Mouse (Mus musculus) brain, embryonic 18.5 days (tissue): ENCODE measurements at regions not wholly inside any gene's neighbourhood (a gene's known extent, or its start where the extent isn't known, plus 50 kb on each side); places are given as distances from the start of the nearest gene placed in this dataset.
"Not testable (repeated sequence)": the region's sequence is repeated elsewhere in the genome, so short reads cannot be mapped to it uniquely, and the experiment has no call there.

ENCODE experiments used
- DNase-seq: peaks from one replicate; pipeline ENCODE4 v3.0.0-alpha.2; 2012; ENCODE audit warnings: low read depth, low spot score

DNA sequence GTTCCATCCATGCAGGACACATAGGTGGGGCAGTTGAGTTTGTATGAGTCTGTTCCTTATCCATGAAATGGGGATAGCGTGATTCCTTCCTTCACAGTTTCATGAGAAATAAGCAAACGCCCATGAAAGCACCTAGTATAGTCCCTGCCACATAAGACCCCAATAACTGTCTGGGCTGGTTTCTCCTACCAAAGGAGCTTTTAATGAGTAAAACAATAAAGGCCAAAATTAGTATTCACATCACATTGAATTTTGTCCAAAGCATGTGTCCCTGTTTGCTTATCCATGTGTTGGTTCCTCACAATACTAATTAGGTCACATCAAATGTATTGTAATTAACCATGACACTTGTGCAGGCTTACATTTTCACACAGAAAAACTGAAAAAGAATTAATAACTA lies 221.3 kb downstream of the Prdm13 start:
- DNase-seq = no peak

DNA sequence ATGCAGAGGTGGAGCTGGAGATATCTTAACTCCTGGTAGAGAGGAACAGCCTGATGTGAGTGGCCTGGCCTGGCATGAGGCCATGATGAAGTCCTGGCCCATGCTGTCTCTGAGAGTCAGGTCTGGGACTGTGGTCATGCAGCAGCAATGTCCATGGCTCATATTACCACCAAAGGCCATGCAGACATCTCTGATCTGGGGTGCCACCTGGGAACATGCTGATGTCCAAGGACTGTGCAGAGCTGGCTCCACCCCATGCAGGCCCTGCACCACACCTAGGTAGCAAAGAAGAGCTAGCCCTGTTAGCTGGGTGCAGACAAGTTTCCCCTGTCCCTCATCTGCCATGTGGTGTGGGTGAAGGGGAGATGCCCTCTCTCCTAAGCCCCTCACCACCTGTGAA lies 244.5 kb downstream of the Prdm13 start:
- no peak for DNase-seq

DNA sequence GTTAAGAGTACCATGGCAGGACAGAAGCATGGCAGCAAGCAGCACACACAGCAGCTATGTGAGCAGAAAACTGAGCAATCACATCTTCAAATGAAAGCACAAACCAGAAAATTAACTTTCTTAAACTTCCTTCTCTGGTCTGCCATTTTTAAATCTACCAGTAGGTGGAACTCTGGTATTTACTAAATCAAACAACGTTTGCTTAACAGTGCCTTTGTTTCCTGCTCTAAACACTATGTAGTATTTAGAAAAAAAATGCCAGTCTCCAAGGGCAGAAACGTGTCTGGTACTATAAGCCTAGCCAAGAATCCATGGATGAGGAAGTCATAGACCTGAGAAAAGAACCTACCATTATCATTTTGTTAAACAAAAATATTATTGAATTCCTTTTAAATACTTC lies 249.1 kb downstream of the Prdm13 start:
- DNase-seq = peak; percentile 1

DNA sequence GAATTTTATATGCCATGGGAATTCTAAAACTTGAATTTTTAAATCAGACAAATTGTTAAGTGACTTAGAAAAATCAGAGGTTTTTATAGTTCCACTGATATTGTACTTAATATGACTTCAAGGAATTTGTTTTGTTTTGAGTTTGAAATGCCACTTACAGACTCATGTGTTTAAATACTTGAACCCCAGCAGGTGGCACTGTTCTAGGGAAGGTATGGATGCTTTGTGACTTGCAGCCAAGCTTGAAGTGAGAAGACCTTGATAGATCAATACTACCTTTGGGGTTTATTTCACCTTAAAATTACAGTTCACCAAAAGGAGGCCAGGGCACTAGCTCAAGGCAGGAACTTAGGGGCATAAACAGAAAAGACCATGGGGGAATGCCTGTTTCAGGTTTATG lies 277.9 kb downstream of the Prdm13 start:
- no peak for DNase-seq

DNA sequence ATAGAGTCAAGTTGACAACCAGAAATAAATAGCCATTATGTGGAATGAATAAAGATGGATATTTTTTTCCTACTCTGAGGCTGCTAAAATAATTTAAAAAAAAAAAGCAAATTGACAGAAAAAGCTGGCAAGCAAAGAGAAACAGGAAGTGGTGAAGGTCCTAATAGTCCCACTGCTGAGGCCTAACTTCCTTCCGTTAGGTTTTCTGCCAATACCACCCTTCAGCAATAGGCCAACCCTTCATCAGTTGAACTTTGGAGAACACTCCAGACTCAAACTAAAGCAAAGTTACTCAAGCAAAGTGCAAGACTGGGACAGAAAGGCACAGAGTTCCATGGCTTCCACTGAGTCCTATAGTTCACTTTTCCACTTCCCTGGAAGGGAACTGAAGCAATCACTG lies 316.4 kb downstream of the Prdm13 start:
- no peak for DNase-seq

DNA sequence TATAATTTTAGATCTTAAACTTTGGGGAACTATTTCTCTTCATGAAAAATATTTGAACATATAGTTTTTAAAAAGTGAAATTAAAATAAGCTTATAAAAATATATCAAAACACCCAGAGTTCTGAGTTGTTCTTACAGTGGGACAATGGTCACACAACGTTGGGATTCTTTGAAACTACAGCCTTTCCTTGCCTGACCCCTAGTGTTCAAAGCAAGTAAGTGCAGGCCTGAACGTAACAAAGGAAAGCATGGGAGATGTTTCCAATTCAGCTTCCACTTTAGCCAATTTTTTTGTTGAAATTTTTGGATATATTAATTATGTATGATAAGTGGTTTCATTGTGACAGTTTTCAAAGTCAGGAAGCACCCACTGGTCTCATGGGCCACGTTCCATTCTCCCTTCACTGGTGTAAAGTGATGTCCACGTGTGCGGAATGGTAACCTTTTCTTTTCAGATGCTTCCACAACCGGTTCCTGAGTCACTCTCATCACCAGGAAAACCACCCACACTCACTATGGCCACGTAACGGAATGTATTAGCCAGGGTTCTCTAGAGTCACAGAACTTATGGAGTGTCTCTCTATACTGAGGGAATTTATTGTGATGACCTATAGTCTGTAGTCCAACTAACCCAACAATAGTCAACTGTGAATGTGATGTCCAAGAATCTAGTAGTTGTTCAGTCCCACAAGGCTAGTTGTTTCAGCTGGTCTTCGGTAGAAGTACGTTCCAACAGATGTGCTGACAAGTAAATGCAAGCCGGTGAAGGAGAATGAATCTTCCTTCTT lies 317.3 kb downstream of the Prdm13 start:
- DNase-seq = peak; percentile 26

DNA sequence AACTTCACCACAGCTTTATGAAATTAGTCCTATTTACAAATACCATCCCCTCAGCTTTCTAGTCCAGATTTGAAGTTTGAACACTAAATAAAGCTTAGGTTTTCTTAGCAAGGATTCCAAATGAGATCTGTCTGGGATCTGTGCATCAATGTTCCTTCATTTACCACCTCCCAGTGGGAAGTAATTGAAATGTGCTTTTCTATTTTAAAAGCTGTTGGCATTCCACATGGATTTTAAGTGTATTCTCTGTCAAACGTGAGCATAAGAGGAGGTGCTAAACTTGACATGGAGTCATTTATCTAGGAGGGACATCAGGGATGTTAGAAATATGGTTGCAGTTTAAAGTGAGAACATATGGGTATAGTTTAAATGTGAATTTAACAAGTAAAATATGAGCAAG lies 364.0 kb downstream of the Prdm13 start:
- no peak for DNase-seq

DNA sequence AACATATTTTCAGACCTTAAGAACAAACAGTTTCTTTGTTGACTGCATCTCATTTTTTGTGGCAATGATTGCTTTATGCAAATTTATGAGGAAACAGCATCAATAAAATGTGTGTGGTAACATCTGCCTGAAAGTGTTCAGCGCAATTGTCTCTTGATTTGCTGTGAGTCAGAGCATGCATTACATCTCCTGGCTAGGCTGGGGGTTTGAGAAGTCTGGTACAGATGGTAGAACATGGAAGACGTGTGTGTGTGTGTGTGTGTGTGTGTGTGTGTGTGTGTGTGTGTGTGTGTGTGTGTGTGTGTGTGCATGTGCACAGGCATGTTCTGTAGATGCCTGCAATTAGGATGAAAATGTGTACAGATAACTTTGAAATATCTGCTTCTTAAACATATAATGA lies 376.5 kb downstream of the Prdm13 start:
- not testable (repeated sequence) for DNase-seq

DNA sequence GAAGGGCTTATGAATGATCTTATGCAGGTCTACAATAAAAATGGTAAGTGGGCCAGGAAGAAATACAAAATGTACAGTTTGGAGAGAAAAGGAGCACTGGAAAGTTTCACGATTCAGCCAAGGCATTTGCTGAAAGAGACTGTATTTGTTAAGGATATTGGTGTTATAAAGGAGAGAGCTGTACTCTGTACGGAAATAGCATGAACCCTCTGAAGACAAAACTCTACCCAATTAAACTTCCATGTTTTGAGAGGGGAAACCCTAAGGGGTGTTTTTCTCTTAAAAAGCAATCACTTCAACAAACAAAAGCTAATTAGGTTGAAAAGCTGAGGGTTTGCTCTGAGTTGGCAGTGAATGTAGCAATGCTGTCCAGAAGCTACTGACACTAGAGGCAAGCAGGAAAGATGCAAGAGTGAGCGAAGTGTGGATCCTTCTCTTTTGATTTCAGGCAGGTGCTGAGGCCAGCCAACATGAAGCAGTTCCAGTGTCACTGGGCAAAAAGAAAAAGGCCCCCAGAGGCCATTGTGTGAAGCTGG lies 378.2 kb downstream of the Prdm13 start:
- DNase-seq = no peak

DNA sequence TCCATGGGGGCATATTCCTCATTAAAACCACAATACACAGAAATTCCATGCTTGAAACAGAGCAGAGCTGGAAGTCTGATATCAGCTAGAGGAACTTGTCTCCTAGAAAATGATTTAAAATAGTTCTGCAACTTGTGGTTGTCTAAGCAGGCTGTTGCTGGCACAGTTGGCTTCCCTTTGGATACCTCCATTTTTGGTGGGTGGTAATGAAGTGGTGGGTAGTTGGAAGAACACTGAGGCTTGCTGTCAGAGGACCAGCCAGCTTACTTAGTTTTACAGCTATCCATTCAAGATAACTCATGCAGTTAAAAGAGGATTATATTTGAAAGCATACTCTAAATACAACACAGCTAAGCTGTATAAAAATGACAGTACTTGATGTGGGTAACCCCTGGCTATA lies 385.6 kb downstream of the Prdm13 start:
- DNase-seq = no peak

DNA sequence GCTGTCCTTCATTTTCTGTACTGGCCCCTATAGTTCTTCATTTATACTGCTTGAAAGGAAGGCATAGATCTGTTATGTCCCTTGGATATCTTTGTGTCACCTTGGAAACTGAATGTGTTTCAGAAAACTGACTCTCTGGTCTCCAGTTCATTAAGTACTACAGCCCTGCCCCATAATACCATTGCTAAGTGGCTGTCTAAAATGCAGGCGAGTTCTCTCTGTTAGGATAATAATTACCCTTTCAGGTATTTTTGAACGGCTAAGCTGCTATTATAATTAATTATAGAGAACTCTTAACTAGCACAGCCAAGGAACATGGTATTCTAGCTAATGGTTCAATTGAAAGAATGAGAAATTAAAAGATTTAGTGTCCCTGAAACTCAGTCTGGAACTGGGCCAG lies 418.5 kb downstream of the Prdm13 start:
- DNase-seq = no peak

DNA sequence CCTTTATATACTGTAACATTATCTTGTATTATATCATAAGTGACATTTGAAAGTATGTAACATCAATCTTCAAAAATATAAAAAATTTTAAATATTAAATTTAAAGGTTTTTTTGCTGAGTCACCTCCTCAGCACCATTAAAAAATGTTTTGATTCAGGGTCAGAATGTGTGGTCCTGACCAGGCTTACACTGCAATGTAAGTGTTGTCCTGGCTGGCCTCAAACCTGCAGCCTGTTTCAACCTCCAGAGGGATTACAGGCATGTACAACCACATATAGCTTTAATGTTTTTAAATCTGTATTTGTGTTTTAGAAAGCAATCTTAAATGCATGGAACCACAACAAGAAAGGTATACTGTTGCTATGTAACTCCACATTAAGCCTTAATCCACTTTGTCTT lies 418.9 kb downstream of the Prdm13 start:
- no peak for DNase-seq

DNA sequence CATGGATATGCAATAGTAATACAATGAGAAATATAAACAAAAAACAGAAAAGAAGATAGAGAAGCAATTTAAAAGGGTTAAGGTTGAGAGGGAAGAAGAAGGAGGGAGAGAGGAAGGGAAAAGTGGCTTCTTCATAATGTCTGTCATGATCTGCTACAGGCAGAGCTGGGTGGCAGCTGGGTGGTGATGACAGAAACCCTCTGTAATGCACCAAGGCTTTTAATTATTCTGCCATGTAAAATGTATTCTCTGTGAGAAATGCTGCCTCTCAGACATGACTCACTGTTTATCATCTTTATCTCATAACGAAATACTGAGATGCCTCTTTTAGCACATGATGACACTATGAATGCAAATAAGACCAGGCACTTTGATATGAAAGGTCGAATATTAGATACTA lies 435.4 kb downstream of the Prdm13 start:
- no peak for DNase-seq

DNA sequence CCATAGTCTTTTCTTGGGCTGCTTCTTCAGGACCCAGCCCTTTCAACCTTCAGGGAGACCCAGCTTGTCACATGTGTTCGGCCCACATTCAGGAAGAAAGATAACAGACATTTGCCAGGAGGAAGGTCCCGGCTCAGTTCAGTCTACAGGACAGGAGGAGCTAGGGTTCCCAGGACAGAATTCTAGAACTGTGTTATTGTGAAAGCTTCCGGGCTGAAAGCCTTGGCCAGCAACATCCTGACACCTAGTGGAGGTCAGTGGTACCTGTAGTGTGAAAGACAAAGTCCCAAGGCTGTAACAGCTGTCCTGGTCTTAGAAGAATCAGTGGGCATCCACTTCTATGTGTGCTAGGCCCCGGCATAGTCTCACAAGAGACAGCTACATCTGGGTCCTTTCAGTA lies 463.1 kb downstream of the Prdm13 start:
- DNase-seq = no peak

DNA sequence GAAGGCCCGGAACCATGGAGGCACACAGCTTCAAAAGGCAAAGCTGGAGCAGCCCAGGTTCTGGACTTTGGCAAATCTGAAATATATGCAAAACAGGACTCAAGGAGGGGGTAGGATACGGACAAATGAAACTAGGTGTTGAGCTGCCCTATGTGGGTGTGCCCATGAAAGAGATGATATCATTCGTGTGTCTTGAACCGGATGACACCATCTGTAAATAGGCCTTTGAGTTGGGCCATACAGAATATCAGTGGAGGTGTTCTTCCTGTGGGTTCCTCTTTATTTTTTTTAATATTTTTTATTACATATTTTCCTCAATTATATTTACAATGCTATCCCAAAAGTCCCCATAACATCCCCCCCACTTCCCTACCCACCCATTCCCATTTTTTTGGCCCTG lies 478.1 kb downstream of the Prdm13 start:
- DNase-seq = no peak

DNA sequence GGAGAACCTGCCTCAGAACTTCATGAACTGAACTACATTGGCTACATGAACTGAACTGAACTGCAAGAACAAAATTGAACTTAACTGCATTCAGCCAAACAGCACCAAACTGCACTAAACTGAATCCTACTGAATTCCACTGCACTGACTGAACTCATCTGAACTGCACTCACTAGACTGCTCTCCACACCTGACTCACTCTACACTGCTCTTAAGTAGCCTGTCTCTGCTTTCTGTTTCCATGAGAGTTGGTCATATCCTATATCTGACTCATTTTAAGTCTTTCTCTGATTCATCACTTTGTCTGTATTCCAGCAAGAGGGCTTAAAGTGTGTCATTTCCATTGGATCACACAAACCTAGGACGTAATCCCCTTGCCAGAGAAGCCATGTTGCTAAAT lies 490.1 kb downstream of the Prdm13 start:
- DNase-seq = no peak

DNA sequence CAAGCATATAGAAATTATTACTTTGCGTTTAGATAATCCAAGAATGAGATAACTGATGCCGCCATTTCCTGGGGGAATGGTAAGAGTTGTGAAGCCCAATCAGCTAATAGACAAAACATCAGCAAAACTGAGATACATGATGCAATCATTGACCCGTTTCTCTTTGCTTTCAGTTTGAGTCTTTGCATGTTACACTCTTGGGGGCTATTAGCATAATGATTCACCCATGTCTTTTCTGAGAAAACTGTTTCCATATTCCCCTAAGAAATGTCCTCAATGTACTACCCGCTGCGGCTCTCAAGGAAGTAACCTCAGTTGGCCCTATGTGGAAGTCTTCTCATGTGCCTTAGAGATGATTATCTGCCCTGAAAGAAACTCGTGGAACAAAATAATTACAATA lies 512.0 kb downstream of the Prdm13 start:
- no peak for DNase-seq

DNA sequence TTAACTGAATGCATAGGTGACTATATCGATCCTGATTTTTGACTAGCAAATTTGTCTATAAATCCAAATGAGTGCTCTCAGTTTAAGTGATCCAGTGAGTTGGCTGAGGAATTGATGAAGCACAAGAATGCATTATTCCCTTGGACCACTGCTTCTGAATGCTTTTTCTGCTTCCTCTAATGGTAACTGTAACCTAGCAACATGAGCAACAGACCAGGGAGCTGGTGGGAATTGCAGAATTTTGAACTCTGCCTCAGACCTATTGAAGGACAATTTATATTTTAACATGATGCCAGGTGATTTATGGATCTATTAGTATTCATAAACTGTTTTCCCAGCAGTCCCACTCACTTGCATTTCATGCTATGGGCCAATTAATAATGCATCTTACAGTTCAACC lies 512.7 kb downstream of the Prdm13 start:
- DNase-seq = no peak

DNA sequence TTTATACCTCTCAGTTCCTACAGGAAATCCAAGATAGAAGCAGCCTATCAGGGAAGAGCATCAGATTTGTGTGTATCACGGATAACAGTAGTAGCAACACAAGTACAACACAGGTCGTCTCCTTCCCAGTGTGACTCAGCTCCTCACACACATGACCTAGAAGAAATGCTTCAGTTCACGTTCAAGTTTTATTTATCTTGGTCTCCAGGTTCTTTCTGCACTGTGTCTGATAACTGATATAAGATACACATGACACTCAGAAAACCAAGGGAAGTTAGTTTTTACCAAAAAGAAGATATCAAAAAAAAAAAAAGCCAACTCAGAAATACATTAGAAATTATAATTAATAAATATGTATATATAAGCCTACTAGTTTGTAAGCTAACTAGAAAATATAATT lies 515.0 kb downstream of the Prdm13 start:
- DNase-seq = no peak

DNA sequence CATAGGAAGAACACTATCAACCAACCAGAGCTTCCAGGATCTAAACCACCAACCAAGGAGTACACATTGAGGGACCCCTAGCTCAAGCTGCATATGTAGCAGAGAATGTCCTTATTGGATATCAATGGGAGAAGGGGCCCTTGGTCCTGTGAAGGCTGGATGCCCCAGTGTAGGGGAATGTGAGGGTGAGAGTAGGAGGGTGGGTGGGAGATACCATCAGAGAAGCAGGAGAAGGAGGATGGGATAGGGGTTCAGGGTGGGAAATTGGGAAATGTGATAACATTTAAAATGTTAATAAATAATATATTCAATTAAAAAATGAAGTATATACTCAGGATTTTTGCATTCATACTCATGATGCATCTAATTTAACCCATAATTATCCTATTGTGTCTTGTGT lies 523.6 kb downstream of the Prdm13 start:
- DNase-seq = no peak

DNA sequence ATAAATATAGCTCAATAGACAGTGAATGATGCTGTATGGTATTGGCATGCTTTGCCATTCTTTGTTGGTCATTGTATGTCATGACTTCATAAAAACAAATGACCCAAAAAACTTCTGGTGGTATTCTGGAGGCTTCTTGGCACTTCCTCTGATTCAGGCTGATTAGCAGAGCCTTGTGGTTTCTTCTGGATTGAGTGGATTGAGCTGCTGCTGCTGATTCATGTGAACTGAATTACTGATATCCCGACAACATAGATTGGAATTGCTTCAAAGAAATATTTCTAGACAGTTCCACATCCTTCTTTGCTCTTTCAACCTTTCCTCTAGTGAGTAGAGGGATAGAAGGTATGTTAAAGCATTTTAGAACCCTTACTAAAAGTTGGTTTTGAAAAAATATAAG lies 559.9 kb downstream of the Prdm13 start:
- DNase-seq = no peak

DNA sequence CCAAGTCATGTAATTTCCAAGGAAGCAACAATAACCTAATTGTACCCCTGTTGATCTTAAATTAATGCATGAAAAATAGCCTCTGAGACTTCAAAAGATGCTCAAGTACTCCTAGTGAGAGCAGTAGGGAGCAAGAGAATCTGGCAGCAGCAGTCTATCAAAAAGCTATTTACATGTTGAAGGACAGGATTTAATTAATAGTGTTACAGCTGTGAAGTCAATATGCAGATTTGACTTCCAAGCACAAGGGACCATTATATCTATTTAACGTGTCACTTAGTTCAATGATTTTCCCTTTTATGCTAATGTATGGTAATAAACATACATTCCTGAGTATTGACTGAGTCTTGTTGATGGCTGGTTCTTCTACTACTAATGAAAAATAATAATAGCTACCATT lies 590.0 kb downstream of the Prdm13 start:
- no peak for DNase-seq

DNA sequence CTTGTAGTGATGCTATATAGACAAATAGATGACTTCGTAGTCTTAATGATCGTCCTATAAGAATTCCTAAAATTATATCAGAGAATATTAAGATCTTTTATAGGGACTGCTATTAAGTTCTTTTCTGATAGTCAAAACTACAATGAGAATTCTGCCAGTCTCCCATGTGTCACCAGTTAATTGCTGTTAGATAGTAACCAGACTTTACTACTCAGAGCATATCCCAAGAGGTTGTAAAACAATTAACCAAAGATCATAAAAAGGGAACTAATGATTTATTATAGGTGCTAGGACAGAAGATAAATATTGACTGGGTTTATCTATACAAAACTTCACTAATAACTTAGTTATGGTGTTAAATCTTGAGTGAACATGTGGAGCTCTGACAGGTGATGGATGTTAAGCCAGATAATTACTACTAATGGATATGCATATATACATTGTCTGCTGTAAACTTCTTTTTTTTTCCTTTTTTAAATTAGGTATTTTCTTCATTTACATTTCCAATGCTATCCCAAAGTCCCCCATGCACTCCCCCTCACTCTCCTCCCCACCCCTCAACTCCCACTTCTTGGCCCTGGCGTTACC lies 615.5 kb downstream of the Prdm13 start:
- DNase-seq = no peak
